Mouse (Mus musculus) adrenal gland, postnatal 25 days (tissue): ENCODE measurements around the gene Rif1. TPM values are rescaled to one million over a fixed set of nuclear protein-coding genes. Genes with fewer than 3 reads are reported as not detected.

ENCODE experiments used
- DNase-seq: peaks from one replicate; pipeline ENCODE4 v3.0.0; 2021; ENCODE audit warnings: mixed read lengths
- long read RNA-seq: library from polyadenylated mRNA; stranded (forward); transcript quantifications from one replicate; pipeline ENCODE4 v2.0.0, GENCODE M21; 2021
- total RNA-seq: library from RNA; stranded (reverse); gene quantifications from 2 replicates; pipeline ENCODE4 v1.2.3, GENCODE M21; 2021

Gene Rif1
- 35.7 and 48.0 TPM in 2 replicates for total RNA-seq
- long read RNA-seq, partial matches to known transcripts = 6 of 26 reads
- long read RNA-seq, other reads (novel, unspliced or antisense) = 20 of 26 reads

GRCm38 (mm10) chr2:52072491-52073140, at the start of gene Rif1:
Gene Rif1 (plus strand): TSS chr2:52072832.
- peak; percentile 94 for DNase-seq

GRCm38 (mm10) chr2:52027061-52027460, 45.6 kb upstream of the Rif1 start:
- no peak for DNase-seq

GRCm38 (mm10) chr2:52029426-52029825, 43.2 kb upstream of the Rif1 start:
- no peak for DNase-seq

GRCm38 (mm10) chr2:52031491-52031890, 41.1 kb upstream of the Rif1 start:
- no peak for DNase-seq

GRCm38 (mm10) chr2:52034601-52035000, 38.0 kb upstream of the Rif1 start:
- no peak for DNase-seq

- no peak for DNase-seq
Measured at GRCm38 (mm10) chr2:52035144-52035543, 37.5 kb upstream of the Rif1 start.

GRCm38 (mm10) chr2:52036929-52037595, 35.6 kb upstream of the Rif1 start:
- DNase-seq = no peak

GRCm38 (mm10) chr2:52037882-52038281, 34.8 kb upstream of the Rif1 start, which contains the start of gene Tnfaip6:
Gene Tnfaip6 (plus strand): TSS chr2:52038009.
- peak; percentile 54 for DNase-seq

GRCm38 (mm10) chr2:52038558-52038957, 34.1 kb upstream of the Rif1 start:
- DNase-seq = no peak

GRCm38 (mm10) chr2:52039083-52039801, 33.4 kb upstream of the Rif1 start:
- no peak for DNase-seq

- no peak for DNase-seq
Measured at GRCm38 (mm10) chr2:52042132-52042531, 30.5 kb upstream of the Rif1 start.

GRCm38 (mm10) chr2:52042714-52043113, 29.9 kb upstream of the Rif1 start:
- DNase-seq = no peak

- no peak for DNase-seq
Measured at GRCm38 (mm10) chr2:52043485-52043884, 29.1 kb upstream of the Rif1 start.

- DNase-seq = no peak
Measured at GRCm38 (mm10) chr2:52046032-52046431, 26.6 kb upstream of the Rif1 start.

GRCm38 (mm10) chr2:52050823-52051222, 21.8 kb upstream of the Rif1 start:
- DNase-seq = no peak

GRCm38 (mm10) chr2:52052335-52052734, 20.3 kb upstream of the Rif1 start:
- no peak for DNase-seq

- no peak for DNase-seq
Measured at GRCm38 (mm10) chr2:52053502-52053901, 19.1 kb upstream of the Rif1 start.

- DNase-seq = peak; percentile 33
Measured at GRCm38 (mm10) chr2:52055616-52056015, 17.0 kb upstream of the Rif1 start.

- DNase-seq = no peak
Measured at GRCm38 (mm10) chr2:52057099-52057498, 15.5 kb upstream of the Rif1 start.

- no peak for DNase-seq
Measured at GRCm38 (mm10) chr2:52057681-52058080, 15.0 kb upstream of the Rif1 start.

GRCm38 (mm10) chr2:52068641-52069040, 4.0 kb upstream of the Rif1 start:
- no peak for DNase-seq

- DNase-seq = no peak
Measured at GRCm38 (mm10) chr2:52070816-52071215, 1.8 kb upstream of the Rif1 start.
